Mouse (Mus musculus) hindbrain, postnatal 0 days (tissue): ENCODE data around the gene Gm13288. TPM values are rescaled to one million over a fixed set of nuclear protein-coding genes. Genes with fewer than 3 reads are reported as not detected.
"Not testable (repeated sequence)": the region's sequence is repeated elsewhere in the genome, so short reads cannot be mapped to it uniquely, and the experiment has no call there.

Source experiments
- ATAC-seq: fragments of 200-750 bp; cut with Nextera tagmentation; 2 replicates; pipeline ENCODE4 v1.8.0; 2017; ENCODE audit warnings: mild to moderate bottlenecking, moderate TSS enrichment, moderate library complexity
- DNase-seq: peaks from one replicate; pipeline ENCODE4 v3.0.0-alpha.2; 2015; ENCODE audit warnings: low spot score
- H3K27ac ChIP-seq: fragments of 300-500 bp; sonication (generic); 2 replicates; pipeline ENCODE4 v1.5.1; 2014; ENCODE audit warnings: mild to moderate bottlenecking
- H3K27me3 ChIP-seq: fragments of 300-500 bp; sonication (generic); 2 replicates; pipeline ENCODE4 v1.6.1; 2014; ENCODE audit warnings: low read length, mixed read lengths; ENCODE audit not compliant: insufficient read depth
- H3K36me3 ChIP-seq: fragments of 300-500 bp; sonication (generic); 2 replicates; pipeline ENCODE4 v1.6.1; 2014; ENCODE audit warnings: low read length, mixed read lengths; ENCODE audit not compliant: insufficient read depth
- H3K4me1 ChIP-seq: fragments of 300-500 bp; sonication (generic); 2 replicates; pipeline ENCODE4 v1.6.1; 2014; ENCODE audit warnings: antibody characterized with exemption, low read length, mixed read lengths; ENCODE audit not compliant: insufficient read depth
- H3K4me2 ChIP-seq: fragments of 300-500 bp; sonication (generic); 2 replicates; pipeline ENCODE4 v1.6.1; 2014; ENCODE audit warnings: low read depth, mild to moderate bottlenecking, low read length, moderate library complexity, mixed read lengths
- H3K4me3 ChIP-seq: fragments of 300-500 bp; sonication (generic); 2 replicates; pipeline ENCODE4 v1.5.1; 2014; ENCODE audit warnings: low read length
- H3K9ac ChIP-seq: fragments of 300-500 bp; sonication (generic); replicated peaks from 2 replicates; pipeline ENCODE4 v1.6.1; 2014; ENCODE audit warnings: mild to moderate bottlenecking, low read length, moderate library complexity, mixed read lengths
- H3K9me3 ChIP-seq: fragments of 300-500 bp; sonication (generic); 2 replicates; pipeline ENCODE4 v1.6.1; 2016; ENCODE audit warnings: low read length, mixed read lengths
- CTCF ChIP-seq: IDR thresholded peaks from 2 replicates; pipeline ENCODE4 v1.5.1; 2016; ENCODE audit warnings: antibody characterized with exemption, control low read depth, low read depth
- WGBS: fragments of 180-500 bp; shearing (Covaris S2); extraction: QIAGEN DNeasy Blood & Tissue Kit; methylation state at CpG from one replicate; pipeline ENCODE4 v1.1.7; 2014; 5-methylcytosine and 5-hydroxymethylcytosine counted together
- polyA plus RNA-seq: library from polyadenylated mRNA; unstranded; fragments of >200 nt; fragmentation: Nextera tagmentation; extraction: Ambion mirVana; gene quantifications from 2 replicates; pipeline ENCODE4 v1.2.1, GENCODE M21; 2015
- total RNA-seq: library from RNA; depleted of rRNA; stranded (reverse); fragments of >200 nt; gene quantifications from 2 replicates; pipeline ENCODE4 v1.2.3, GENCODE M21; 2014; rRNA removed

Gene Gm13288
- total RNA-seq (not detected in 2 replicates), polyA plus RNA-seq (not detected in 2 replicates)

DNA sequence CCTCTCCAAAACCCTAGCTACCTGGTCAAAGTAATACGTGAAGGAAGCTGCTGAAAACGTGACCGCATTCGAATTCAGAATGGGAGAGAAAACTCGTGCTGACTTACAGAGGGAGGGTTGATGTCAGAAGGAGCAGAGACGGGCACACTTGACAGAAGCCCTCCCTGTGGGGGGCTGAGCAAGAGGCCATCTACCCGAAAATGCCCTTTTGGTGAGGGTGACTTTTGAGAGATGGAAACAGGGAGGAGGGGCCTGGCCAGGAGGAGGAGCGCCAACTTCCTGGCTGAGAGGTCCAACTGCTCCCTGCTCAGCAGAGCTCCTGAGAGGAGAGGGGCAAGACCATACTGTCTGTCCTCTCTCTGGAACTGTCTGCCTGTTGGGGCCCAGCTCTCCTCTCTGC lies at the start of gene Gm13288:
Gene Gm13288 (plus strand): TSS at position 301 of the 400 bp plus-strand sequence.
- H3K27me3 ChIP-seq, DNase-seq, H3K9me3 ChIP-seq, H3K9ac ChIP-seq, H3K4me3 ChIP-seq, H3K36me3 ChIP-seq, ATAC-seq, H3K27ac ChIP-seq, H3K4me2 ChIP-seq, H3K4me1 ChIP-seq: not testable (repeated sequence)
- no CpG with 5 or more reads among the region's 8 CpGs for WGBS

- Histone ChIP-seq H3K4me3 (peak overlapping the region; percentile 41), H3K27ac (peak overlapping the region; percentile 78), H3K4me2 (peak overlapping the region; percentile 63), H3K9ac (peak overlapping the region; percentile 37)
- H3K36me3 ChIP-seq, ATAC-seq, H3K9me3 ChIP-seq, H3K4me1 ChIP-seq, H3K27me3 ChIP-seq: not testable (repeated sequence)
- WGBS = 12% methylated on average over 28 of the region's 31 CpGs
- DNase-seq = peak; percentile 1
Observed at GRCm38 (mm10) chr4:88756581-88757513, 48.5 kb upstream of the Gm13288 start.

GRCm38 (mm10) chr4:88757628-88758031 lies 47.7 kb upstream of the Gm13288 start:
- peak; percentile 81 for TF ChIP-seq CTCF
- peak overlapping the region; percentile 63 for H3K4me2 ChIP-seq
- H3K9ac ChIP-seq, H3K9me3 ChIP-seq, H3K27me3 ChIP-seq, H3K4me1 ChIP-seq, H3K36me3 ChIP-seq: not testable (repeated sequence)
- ATAC-seq = peak; percentile 100
- H3K27ac ChIP-seq = peak overlapping the region; percentile 78; the same call in 1 of the 2 replicates
- peak overlapping the region; percentile 41 for H3K4me3 ChIP-seq
- 0% methylated on average over 19 of the region's 21 CpGs for WGBS
- DNase-seq = peak; percentile 92

DNA sequence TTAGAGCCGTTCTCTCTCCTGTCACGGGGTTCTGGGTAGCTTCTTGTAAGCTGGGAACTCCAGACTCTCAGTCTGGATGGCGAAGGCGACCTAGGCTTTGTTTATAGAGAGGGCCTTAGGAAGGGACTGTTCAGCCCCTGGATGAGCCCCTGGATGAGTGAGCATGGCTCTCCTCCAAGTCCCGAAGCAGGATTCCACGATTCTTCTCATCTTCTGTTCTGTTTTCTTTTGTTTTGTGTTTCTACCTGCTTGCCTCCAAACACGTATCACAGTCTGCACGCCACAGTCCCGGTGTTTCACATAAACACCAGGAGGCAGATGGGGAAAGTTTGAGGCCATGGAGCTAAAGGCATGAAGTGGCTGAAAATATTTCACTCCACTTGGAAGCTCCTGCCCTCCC lies 46.6 kb upstream of the Gm13288 start:
- H3K27ac ChIP-seq, DNase-seq, H3K27me3 ChIP-seq, ATAC-seq, H3K9ac ChIP-seq, H3K9me3 ChIP-seq, H3K36me3 ChIP-seq, H3K4me3 ChIP-seq, H3K4me1 ChIP-seq, H3K4me2 ChIP-seq: not testable (repeated sequence)
- WGBS = 89% methylated on average over 9 of the region's 9 CpGs

- not testable (repeated sequence) for H3K9me3 ChIP-seq, H3K36me3 ChIP-seq, ATAC-seq, H3K27me3 ChIP-seq, H3K27ac ChIP-seq, H3K4me1 ChIP-seq, DNase-seq, H3K9ac ChIP-seq
- Histone ChIP-seq H3K4me3 (peak within 1 kb of the TSS; percentile 25), H3K4me2 (peak within 1 kb of the TSS; percentile 50)
- 23% methylated on average over 6 of the region's 14 CpGs for WGBS
Observed at GRCm38 (mm10) chr4:88759610-88760268, 45.6 kb upstream of the Gm13288 start, which contains the start of gene Gm13283. TSS of gene Gm13283 (plus strand) at chr4:88760119.

GRCm38 (mm10) chr4:88760431-88760830 lies 44.9 kb upstream of the Gm13288 start:
- ATAC-seq, H3K4me1 ChIP-seq, H3K27ac ChIP-seq, H3K36me3 ChIP-seq, H3K9me3 ChIP-seq, H3K27me3 ChIP-seq, H3K9ac ChIP-seq: not testable (repeated sequence)
- peak overlapping the region; percentile 25 for H3K4me3 ChIP-seq
- 0% methylated on average over 21 of the region's 28 CpGs for WGBS
- DNase-seq = peak; percentile 75
- peak overlapping the region; percentile 50 for H3K4me2 ChIP-seq
- TF ChIP-seq CTCF = peak; percentile 66

- not testable (repeated sequence) for H3K4me1 ChIP-seq, DNase-seq, H3K4me2 ChIP-seq, H3K36me3 ChIP-seq, ATAC-seq, H3K9ac ChIP-seq, H3K27ac ChIP-seq, H3K27me3 ChIP-seq, H3K4me3 ChIP-seq, H3K9me3 ChIP-seq
- 69% methylated on average over 6 of the region's 8 CpGs for WGBS
Observed at GRCm38 (mm10) chr4:88761776-88762175, 43.6 kb upstream of the Gm13288 start.

DNA sequence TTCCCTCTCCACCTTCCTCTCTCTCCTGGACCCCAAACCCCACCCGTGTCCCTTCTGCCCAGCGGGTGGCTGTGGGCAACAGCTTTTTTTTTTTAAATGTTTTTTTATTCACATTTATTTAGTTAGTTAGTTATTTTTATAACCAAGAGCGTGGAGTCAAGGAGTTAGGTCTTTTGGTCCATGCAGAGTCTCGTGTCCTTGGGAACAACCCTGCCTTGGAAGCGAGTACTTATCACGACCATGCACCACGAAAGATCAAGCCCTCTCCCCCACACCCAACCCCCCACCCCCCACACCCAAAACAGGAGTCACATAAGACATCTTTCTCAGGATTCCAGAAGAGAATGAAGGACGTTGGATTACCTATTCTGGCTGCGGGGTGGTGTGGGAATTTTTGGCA lies 43.0 kb upstream of the Gm13288 start:
- not testable (repeated sequence) for H3K9me3 ChIP-seq

More for the DNA sequence above, 43.0 kb upstream of the Gm13288 start:
- H3K27me3 ChIP-seq, H3K4me1 ChIP-seq, H3K4me3 ChIP-seq, H3K27ac ChIP-seq, H3K36me3 ChIP-seq, DNase-seq, H3K9ac ChIP-seq, ATAC-seq, H3K4me2 ChIP-seq: not testable (repeated sequence)
- WGBS = 58% methylated on average over 9 of the region's 9 CpGs
